Mouse (Mus musculus): ENCODE data around the gene Padi2. TPM values are rescaled to one million over a fixed set of nuclear protein-coding genes. Genes with fewer than 3 reads are reported as not detected.

Gene Padi2
- polyA plus RNA-seq, 2 experiments from 2014 or later = 9.5 to 9.7 TPM

GRCm38 (mm10) chr4:140988706-140989290 lies 82.7 kb downstream of the Padi2 start:
- ATAC-seq = no peak

GRCm38 (mm10) chr4:140989447-140989846 lies 83.3 kb downstream of the Padi2 start:
- ATAC-seq = no peak

GRCm38 (mm10) chr4:140992215-140992614 lies 86.1 kb downstream of the Padi2 start:
- no peak for ATAC-seq

- no peak for ATAC-seq
Observed at GRCm38 (mm10) chr4:140993846-140994245, 87.7 kb downstream of the Padi2 start.

- no peak for ATAC-seq
Observed at GRCm38 (mm10) chr4:140995811-140996210, 89.7 kb downstream of the Padi2 start.

GRCm38 (mm10) chr4:140996812-140997211 lies 90.7 kb downstream of the Padi2 start:
- ATAC-seq = no peak

Other genes starting within 250 kb of the Padi2 start
- not detected for gene Arhgef10l, start 240.3 kb upstream of the Padi2 start, polyA plus RNA-seq (2017; shearing (Covaris generic))
- 10 to 100 TPM; 17.6 to 22.8 TPM for gene Rcc2, start 205.8 kb upstream of the Padi2 start, polyA plus RNA-seq (2017; shearing (Covaris generic))
- gene Padi6, start 163.7 kb upstream of the Padi2 start, polyA plus RNA-seq (2017; shearing (Covaris generic)) = not detected
- under 1 TPM in 1 of 2 experiments, not detected in 1; 0.56 TPM for gene Padi4, start 132.1 kb upstream of the Padi2 start, polyA plus RNA-seq (2017; shearing (Covaris generic))
- under 1 TPM in 1 of 2 experiments, not detected in 1; 0.15 TPM for gene Padi3, start 95.7 kb upstream of the Padi2 start, polyA plus RNA-seq (2017; shearing (Covaris generic))
- gene Padi1, start 60.6 kb upstream of the Padi2 start, polyA plus RNA-seq (2017; shearing (Covaris generic)) = under 1 TPM; 0.20 to 0.29 TPM
- 100 to 1,000 TPM; 318 to 321 TPM for gene Sdhb, start 54.9 kb downstream of the Padi2 start, polyA plus RNA-seq (2017; shearing (Covaris generic))
- 1 to 10 TPM; 5.6 to 7.5 TPM for gene Atp13a2, start 80.5 kb downstream of the Padi2 start, polyA plus RNA-seq (2017; shearing (Covaris generic))
- gene Mfap2, start 104.1 kb downstream of the Padi2 start, polyA plus RNA-seq (2017; shearing (Covaris generic)) = not detected
- 1 to 10 TPM in 1 of 2 experiments, under 1 TPM in 1; 0.98 to 1.4 TPM for gene Crocc, start 154.2 kb downstream of the Padi2 start, polyA plus RNA-seq (2017; shearing (Covaris generic))
- 100 to 1,000 TPM in 1 of 2 experiments, 10 to 100 TPM in 1; 85.5 to 101 TPM for gene Necap2, start 172.0 kb downstream of the Padi2 start, polyA plus RNA-seq (2017; shearing (Covaris generic))
- under 1 TPM; 0.29 to 0.88 TPM for gene Spata21, start 182.0 kb downstream of the Padi2 start, polyA plus RNA-seq (2017; shearing (Covaris generic))
- gene Szrd1, start 233.4 kb downstream of the Padi2 start, polyA plus RNA-seq (2017; shearing (Covaris generic)) = 10 to 100 TPM; 51.2 to 77.0 TPM
- gene Fbxo42, start 241.6 kb downstream of the Padi2 start, polyA plus RNA-seq (2017; shearing (Covaris generic)) = 1 to 10 TPM; 5.0 to 7.3 TPM

All from activated CD4-positive, CD25-positive, alpha-beta regulatory T cell, adult 4 months (primary cell).